Mouse (Mus musculus): ENCODE data around the gene Lsg1. TPM values are rescaled to one million over a fixed set of nuclear protein-coding genes. Genes with fewer than 3 reads are reported as not detected.

Lsg1 gene
- polyA plus RNA-seq (2015; fragmentation: Nextera tagmentation; extraction: Ambion mirVana), result 28.2 and 37.5 TPM in 2 replicates

DNA sequence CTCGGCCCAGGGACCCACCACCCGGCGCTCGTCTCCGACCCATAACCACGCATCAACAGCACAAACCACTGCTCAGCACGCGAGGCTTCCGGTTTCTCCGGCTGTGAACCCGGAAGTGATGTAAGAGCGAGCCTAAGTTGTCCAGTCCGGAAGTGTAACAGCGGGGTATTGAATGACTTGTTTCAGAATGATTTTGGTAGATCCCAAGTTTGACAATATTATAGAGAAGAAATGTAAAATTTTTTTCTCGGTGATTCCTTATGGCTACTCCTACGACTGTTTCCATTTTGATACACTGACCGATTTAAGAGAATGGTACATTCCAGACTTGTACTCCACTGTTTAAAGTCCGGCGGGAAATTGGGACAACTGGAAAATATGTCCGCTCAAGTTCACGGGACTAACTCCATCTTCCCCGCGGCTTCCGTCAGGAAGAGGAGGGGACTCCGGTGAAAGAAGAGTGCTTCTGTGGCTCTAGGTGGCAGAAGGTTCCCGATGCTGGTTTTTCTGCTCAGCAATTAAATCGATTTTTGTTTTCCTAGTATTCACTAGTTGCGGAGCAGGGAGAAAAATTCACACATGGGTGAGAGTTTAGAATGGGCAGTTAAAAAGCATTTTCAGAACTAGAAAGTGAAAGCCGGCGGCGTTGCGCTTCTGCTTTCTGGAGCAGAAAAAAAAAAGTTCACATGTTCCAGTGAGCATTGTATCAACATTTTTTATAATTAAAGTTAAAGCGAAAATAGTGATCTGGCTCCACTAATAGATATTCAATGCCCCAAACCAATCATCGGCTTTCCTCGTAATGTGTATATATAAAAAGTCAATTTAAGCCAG, at the start of gene Lsg1:
Gene Lsg1 (minus strand): TSS at position 99 of the 834 bp plus-strand sequence.
- 3% methylated on average over 35 of the region's 35 CpGs for WGBS
- peak; percentile 90 for ATAC-seq (replicated peaks; ENCODE audit: extremely low read depth, insufficient read depth, low FRiP score)
- H3K27me3 ChIP-seq (ENCODE audit: control insufficient read depth, insufficient read depth, low read length), result no peaks in the 10 kb centered on the region

DNA sequence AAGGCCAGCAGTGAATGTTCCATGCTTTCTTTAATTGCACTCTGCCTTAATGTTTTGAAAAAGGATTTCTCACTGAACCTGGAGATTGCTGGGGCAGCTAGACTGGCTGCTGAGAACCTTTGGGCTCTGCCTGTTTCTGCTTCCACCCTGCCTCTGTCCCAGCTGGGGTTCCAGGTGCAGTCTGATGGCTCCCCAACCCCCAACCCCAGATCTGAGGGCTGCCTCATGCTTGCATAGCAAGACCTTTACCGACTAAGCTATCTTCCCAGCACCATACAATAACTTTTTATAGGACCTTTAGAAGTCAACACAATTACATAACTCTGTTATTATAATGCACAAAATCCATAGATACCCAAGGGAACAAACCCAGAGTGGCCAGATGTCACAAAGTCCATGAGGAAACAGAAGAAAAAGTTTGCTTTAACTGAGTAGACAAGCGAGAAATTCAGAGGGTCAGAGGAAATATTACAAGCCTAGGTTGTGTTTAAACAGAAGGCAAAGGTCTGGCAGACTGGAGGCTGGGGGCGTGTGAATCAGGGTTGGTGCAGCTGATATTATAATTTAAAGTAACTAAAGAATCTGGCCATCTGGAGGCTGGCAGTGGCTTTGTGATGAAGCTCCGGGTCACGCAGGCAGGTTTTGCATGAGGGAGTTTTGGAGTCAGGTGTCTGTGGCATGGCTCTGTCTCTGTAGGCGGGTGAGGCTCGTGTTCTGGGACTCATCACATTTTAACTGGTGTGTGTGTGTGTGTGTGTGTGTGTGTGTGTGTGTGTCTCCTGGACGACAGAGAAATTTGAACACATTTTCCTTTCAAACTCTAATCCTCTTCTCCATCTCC, 46.7 kb upstream of the Lsg1 start:
- Histone ChIP-seq H3K4me2 (ENCODE audit: low read depth, low read length) (no peak overlapping the region), H3K36me3 (ENCODE audit: control insufficient read depth, insufficient read depth) (no peaks in the 10 kb centered on the region), H3K4me3 (ENCODE audit: low read length) (no peak overlapping the region), H3K27me3 (ENCODE audit: control insufficient read depth, insufficient read depth, low read length) (no peaks in the 10 kb centered on the region), H3K9me3 (replicated peaks; ENCODE audit: control insufficient read depth, low read length) (no peaks in the 10 kb centered on the region), H3K4me1 (ENCODE audit: control insufficient read depth, insufficient read depth, low read length) (no peaks in the 10 kb centered on the region), H3K9ac (ENCODE audit: low read length) (no peak overlapping the region), H3K27ac (ENCODE audit: low read length) (no peak overlapping the region)
- WGBS, result 69% methylated on average over 8 of the region's 8 CpGs
- ATAC-seq (replicated peaks; ENCODE audit: extremely low read depth, insufficient read depth, low FRiP score), result no peak

More for the DNA sequence above, at the start of gene Lsg1:
- H3K27ac ChIP-seq (ENCODE audit: low read length), result peak within 1 kb of the TSS; percentile 76
- peaks cover 8% of the 10 kb centered on the region for H3K4me1 ChIP-seq (ENCODE audit: control insufficient read depth, insufficient read depth, low read length)
- peak within 1 kb of the TSS; percentile 90 for H3K4me2 ChIP-seq (ENCODE audit: low read depth, low read length)
- H3K9ac ChIP-seq (ENCODE audit: low read length), result peak within 1 kb of the TSS; percentile 79
- H3K4me3 ChIP-seq (ENCODE audit: low read length), result peak within 1 kb of the TSS; percentile 84
- H3K9me3 ChIP-seq (replicated peaks; ENCODE audit: control insufficient read depth, low read length), result no peaks in the 10 kb centered on the region
- H3K36me3 ChIP-seq (ENCODE audit: control insufficient read depth, insufficient read depth), result peaks cover 23% of the 10 kb centered on the region

DNA sequence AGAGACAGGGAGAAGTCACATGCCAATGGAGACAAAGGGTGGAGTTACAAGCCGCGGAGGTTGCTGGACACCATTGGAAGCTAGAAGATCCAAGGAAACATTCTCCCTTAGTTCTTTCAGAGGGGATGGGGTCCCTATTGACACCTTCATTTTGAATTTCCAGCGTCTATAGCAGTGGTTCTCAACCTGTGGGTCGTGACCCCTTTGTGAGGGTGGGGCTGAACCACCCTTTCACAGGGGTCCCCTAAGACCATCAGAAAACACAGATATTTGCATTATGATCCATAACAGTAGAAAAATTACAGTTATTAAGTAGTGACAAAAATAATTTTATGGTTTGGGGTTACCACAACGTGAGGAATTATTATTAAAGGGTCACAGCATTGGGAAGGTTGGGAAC, 42.1 kb upstream of the Lsg1 start:
- ATAC-seq (replicated peaks; ENCODE audit: extremely low read depth, insufficient read depth, low FRiP score), result no peak
- no peak overlapping the region for H3K4me2 ChIP-seq (ENCODE audit: low read depth, low read length)
- 0 out of 2 replicates have a peak, but pooled peaks cover 3% of the 10 kb centered on the region for H3K4me1 ChIP-seq (ENCODE audit: control insufficient read depth, insufficient read depth, low read length)
- 85% methylated on average over 5 of the region's 5 CpGs for WGBS
- H3K9ac ChIP-seq (ENCODE audit: low read length), result no peak overlapping the region
- no peaks in the 10 kb centered on the region for H3K27me3 ChIP-seq (ENCODE audit: control insufficient read depth, insufficient read depth, low read length)
- no peaks in the 10 kb centered on the region for H3K36me3 ChIP-seq (ENCODE audit: control insufficient read depth, insufficient read depth)
- H3K9me3 ChIP-seq (replicated peaks; ENCODE audit: control insufficient read depth, low read length), result no peaks in the 10 kb centered on the region
- H3K27ac ChIP-seq (ENCODE audit: low read length), result no peak overlapping the region
- no peak overlapping the region for H3K4me3 ChIP-seq (ENCODE audit: low read length)

DNA sequence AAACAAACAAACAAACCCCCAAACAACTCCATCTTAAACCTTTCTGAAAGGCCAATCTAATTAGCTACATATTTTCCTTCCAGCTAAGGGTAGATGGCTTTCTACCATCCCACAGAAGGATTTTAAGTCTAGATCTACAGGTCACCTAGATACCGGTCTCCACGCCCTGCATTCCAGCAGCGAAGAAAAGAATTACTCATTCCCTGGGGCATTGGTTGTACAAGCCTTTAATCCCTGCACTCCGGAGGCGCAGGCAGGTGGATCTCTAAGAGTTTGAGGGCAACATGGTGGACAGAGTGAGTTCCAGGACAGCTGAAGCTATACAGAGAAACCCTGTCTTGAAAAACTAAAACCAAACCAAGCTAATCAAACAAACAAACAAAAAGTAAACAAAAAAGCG, 41.0 kb upstream of the Lsg1 start:
- ATAC-seq (replicated peaks; ENCODE audit: extremely low read depth, insufficient read depth, low FRiP score), result no peak
- WGBS, result 63% methylated on average over 6 of the region's 6 CpGs

DNA sequence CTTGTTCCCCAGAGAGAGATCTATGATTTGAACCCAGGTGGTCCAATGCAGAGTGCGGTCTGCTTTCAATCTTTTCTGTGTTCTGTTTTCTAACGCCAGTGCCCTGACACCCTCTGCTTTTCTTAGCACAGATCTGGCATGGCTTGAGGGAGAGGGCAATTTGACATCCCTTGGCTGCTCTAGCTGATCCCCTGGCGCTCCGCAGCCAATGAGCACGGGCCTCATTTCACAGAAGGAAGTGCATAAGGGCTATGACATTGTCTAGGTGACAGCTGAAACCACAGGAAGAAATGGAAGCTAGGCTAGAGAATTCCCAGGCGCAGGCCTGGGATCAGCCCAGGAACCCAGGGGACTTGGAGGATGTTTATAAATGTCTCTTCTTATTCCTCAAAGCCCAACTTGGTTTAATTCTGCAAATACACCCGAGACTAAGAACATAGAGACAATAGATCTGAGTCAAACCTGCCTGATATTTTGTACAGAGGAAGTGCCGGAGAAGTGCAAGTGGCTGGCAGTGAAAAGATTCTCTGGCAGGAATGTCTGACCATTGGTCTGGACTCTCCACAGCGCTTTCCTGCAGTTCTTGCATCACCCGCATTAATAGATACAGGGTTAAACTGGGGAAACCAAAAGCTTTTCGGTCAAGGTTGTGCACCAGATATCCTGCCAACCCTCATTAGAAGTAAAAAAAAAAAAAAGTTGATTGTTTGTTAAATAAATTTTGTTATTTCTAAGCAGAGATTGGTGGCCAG, 40.4 kb upstream of the Lsg1 start:
- WGBS, result 49% methylated on average over 11 of the region's 11 CpGs
- Histone ChIP-seq H3K27me3 (ENCODE audit: control insufficient read depth, insufficient read depth, low read length) (no peaks in the 10 kb centered on the region), H3K4me1 (ENCODE audit: control insufficient read depth, insufficient read depth, low read length) (0 out of 2 replicates have a peak, but pooled peaks cover 3% of the 10 kb centered on the region), H3K36me3 (ENCODE audit: control insufficient read depth, insufficient read depth) (no peaks in the 10 kb centered on the region), H3K27ac (ENCODE audit: low read length) (peak overlapping the region; percentile 46; the same call in 1 of the 2 replicates), H3K4me3 (ENCODE audit: low read length) (no peak overlapping the region), H3K4me2 (ENCODE audit: low read depth, low read length) (no peak overlapping the region), H3K9me3 (replicated peaks; ENCODE audit: control insufficient read depth, low read length) (no peaks in the 10 kb centered on the region), H3K9ac (ENCODE audit: low read length) (no peak overlapping the region)
- ATAC-seq (replicated peaks; ENCODE audit: extremely low read depth, insufficient read depth, low FRiP score), result peak; percentile 32; the same call in 1 of the 2 replicates

More for the DNA sequence above, 41.0 kb upstream of the Lsg1 start:
- Histone ChIP-seq H3K9ac (ENCODE audit: low read length) (no peak overlapping the region), H3K4me2 (ENCODE audit: low read depth, low read length) (no peak overlapping the region), H3K9me3 (replicated peaks; ENCODE audit: control insufficient read depth, low read length) (no peaks in the 10 kb centered on the region), H3K27me3 (ENCODE audit: control insufficient read depth, insufficient read depth, low read length) (no peaks in the 10 kb centered on the region), H3K27ac (ENCODE audit: low read length) (no peak overlapping the region), H3K36me3 (ENCODE audit: control insufficient read depth, insufficient read depth) (no peaks in the 10 kb centered on the region), H3K4me3 (ENCODE audit: low read length) (no peak overlapping the region), H3K4me1 (ENCODE audit: control insufficient read depth, insufficient read depth, low read length) (0 out of 2 replicates have a peak, but pooled peaks cover 3% of the 10 kb centered on the region)

GRCm38 (mm10) chr16:30624640-30625039, 37.2 kb upstream of the Lsg1 start:
- no peaks in the 10 kb centered on the region for H3K27me3 ChIP-seq (ENCODE audit: control insufficient read depth, insufficient read depth, low read length)
- WGBS, result 57% methylated on average over 2 of the region's 2 CpGs
- H3K9ac ChIP-seq (ENCODE audit: low read length), result no peak overlapping the region
- H3K4me3 ChIP-seq (ENCODE audit: low read length), result no peak overlapping the region
- H3K27ac ChIP-seq (ENCODE audit: low read length), result no peak overlapping the region
- H3K4me2 ChIP-seq (ENCODE audit: low read depth, low read length), result no peak overlapping the region
- H3K36me3 ChIP-seq (ENCODE audit: control insufficient read depth, insufficient read depth), result no peaks in the 10 kb centered on the region
- H3K4me1 ChIP-seq (ENCODE audit: control insufficient read depth, insufficient read depth, low read length), result 0 out of 2 replicates have a peak, but pooled peaks cover 3% of the 10 kb centered on the region
- ATAC-seq (replicated peaks; ENCODE audit: extremely low read depth, insufficient read depth, low FRiP score), result no peak
- no peaks in the 10 kb centered on the region for H3K9me3 ChIP-seq (replicated peaks; ENCODE audit: control insufficient read depth, low read length)

GRCm38 (mm10) chr16:30623645-30624044, 36.3 kb upstream of the Lsg1 start:
- Histone ChIP-seq H3K27ac (ENCODE audit: low read length) (no peak overlapping the region), H3K27me3 (ENCODE audit: control insufficient read depth, insufficient read depth, low read length) (no peaks in the 10 kb centered on the region), H3K4me3 (ENCODE audit: low read length) (no peak overlapping the region), H3K36me3 (ENCODE audit: control insufficient read depth, insufficient read depth) (no peaks in the 10 kb centered on the region), H3K4me2 (ENCODE audit: low read depth, low read length) (no peak overlapping the region), H3K9me3 (replicated peaks; ENCODE audit: control insufficient read depth, low read length) (no peaks in the 10 kb centered on the region), H3K9ac (ENCODE audit: low read length) (no peak overlapping the region), H3K4me1 (ENCODE audit: control insufficient read depth, insufficient read depth, low read length) (0 out of 2 replicates have a peak, but pooled peaks cover 3% of the 10 kb centered on the region)
- WGBS, result 72% methylated on average over 7 of the region's 7 CpGs
- ATAC-seq (replicated peaks; ENCODE audit: extremely low read depth, insufficient read depth, low FRiP score), result no peak

- no peak overlapping the region for H3K27ac ChIP-seq (ENCODE audit: low read length)
- no peaks in the 10 kb centered on the region for H3K36me3 ChIP-seq (ENCODE audit: control insufficient read depth, insufficient read depth)
- no peak for ATAC-seq (replicated peaks; ENCODE audit: extremely low read depth, insufficient read depth, low FRiP score)
- H3K4me3 ChIP-seq (ENCODE audit: low read length), result no peak overlapping the region
- H3K9ac ChIP-seq (ENCODE audit: low read length), result no peak overlapping the region
- 80% methylated on average over 3 of the region's 3 CpGs for WGBS
- no peaks in the 10 kb centered on the region for H3K9me3 ChIP-seq (replicated peaks; ENCODE audit: control insufficient read depth, low read length)
- H3K27me3 ChIP-seq (ENCODE audit: control insufficient read depth, insufficient read depth, low read length), result no peaks in the 10 kb centered on the region
- no peak overlapping the region for H3K4me2 ChIP-seq (ENCODE audit: low read depth, low read length)
- H3K4me1 ChIP-seq (ENCODE audit: control insufficient read depth, insufficient read depth, low read length), result no peaks in the 10 kb centered on the region
Observed at GRCm38 (mm10) chr16:30616281-30616680, 28.9 kb upstream of the Lsg1 start.

All from heart, embryonic 16.5 days (tissue).